Mouse (Mus musculus): ENCODE results near the gene Negr1. TPM values are rescaled to one million over a fixed set of nuclear protein-coding genes. Genes with fewer than 3 reads are reported as not detected.

The Negr1 gene
- total RNA-seq, 1 experiment, result 0.31 TPM

DNA sequence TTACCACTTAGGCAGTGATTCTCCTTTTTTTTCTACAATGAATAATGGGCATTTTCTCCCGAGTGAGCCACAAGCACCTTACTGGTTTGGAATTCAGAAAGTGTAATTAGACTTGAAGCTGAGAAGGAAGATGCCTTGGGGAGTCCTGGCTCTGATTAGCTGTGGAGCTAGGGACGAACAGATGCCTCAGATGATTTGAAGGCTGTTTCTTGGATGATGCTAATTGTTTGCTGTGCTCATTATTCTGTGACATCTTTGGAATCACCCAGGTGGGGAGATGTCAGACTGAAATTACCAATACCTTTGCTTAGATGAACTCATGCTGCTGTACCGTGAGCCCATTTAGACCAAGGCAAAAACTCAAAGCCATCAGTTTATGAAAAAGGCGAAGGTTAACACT lies 333.7 kb downstream of the Negr1 start:
- H3K36me3 ChIP-seq (ENCODE audit: control insufficient read depth, insufficient read depth, low read length, poor library complexity, severe bottlenecking), result no peaks in the 10 kb centered on the region
- TF ChIP-seq CHD2 (IDR thresholded peaks at IDR 0.05; ENCODE audit: low read depth, low read length), result no peak
- TF ChIP-seq ZNF384 (IDR thresholded peaks at IDR 0.05; ENCODE audit: low read depth, low read length), result no peak
- no peak for TF ChIP-seq HCFC1 (IDR thresholded peaks at IDR 0.05; ENCODE audit: borderline replicate concordance, insufficient read depth, low read length)
- no peak for TF ChIP-seq ZC3H11A (IDR thresholded peaks at IDR 0.05; ENCODE audit: borderline replicate concordance, low read depth, low read length)
- TF ChIP-seq MAFK (IDR thresholded peaks at IDR 0.05; ENCODE audit: insufficient read depth, low read depth, low read length), result no peak
- no peak overlapping the region for H3K4me3 ChIP-seq (ENCODE audit: insufficient read depth in 1 of 2, low read depth in 1 of 2, low read length in 2 of 2, poor library complexity in 1 of 2, severe bottlenecking in 1 of 2)
- DNase-seq (ENCODE audit: low read depth, low spot score), result no peak
- no peaks in the 10 kb centered on the region for H3K9me3 ChIP-seq (ENCODE audit: control insufficient read depth, insufficient read depth, low read depth, low read length)
- H3K27ac ChIP-seq (ENCODE audit: insufficient read depth, low read depth, low read length, poor library complexity, severe bottlenecking), result no peak overlapping the region
- in situ Hi-C loops (cut with MboI; ENCODE audit: low sequenced_read_pairs in 2 of 2, unreplicated experiment in 2 of 2), result no loop called here
- H3K9ac ChIP-seq (ENCODE audit: insufficient read depth, low read depth, low read length, poor library complexity, severe bottlenecking), result no peak overlapping the region
- H3K4me1 ChIP-seq (ENCODE audit: control insufficient read depth in 2 of 2, insufficient read depth in 2 of 2, low read length in 2 of 2, poor library complexity in 1 of 2), result no peaks in the 10 kb centered on the region

DNA sequence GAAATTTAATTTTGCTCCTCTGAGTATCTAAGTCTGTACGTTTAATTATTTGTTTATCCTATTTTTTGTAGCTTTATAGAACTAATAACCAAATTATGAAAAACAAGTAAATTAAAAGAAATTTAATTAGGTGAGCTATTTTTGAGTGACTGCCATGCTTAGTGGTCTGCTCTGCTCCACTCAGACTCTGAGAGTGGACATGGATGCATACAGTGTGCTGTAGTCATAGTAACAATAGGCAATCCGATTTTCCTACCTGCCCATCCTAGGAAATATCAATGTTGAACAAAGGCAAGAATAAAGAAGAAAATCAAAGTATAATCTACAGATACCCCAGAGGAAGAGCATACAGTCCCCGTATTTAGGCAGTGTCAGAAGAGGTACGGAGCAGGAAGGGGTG lies 334.5 kb downstream of the Negr1 start:
- Histone ChIP-seq H3K4me3 (ENCODE audit: insufficient read depth in 1 of 2, low read depth in 1 of 2, low read length in 2 of 2, poor library complexity in 1 of 2, severe bottlenecking in 1 of 2) (no peak overlapping the region), H3K9ac (ENCODE audit: insufficient read depth, low read depth, low read length, poor library complexity, severe bottlenecking) (no peak overlapping the region), H3K4me1 (ENCODE audit: control insufficient read depth in 2 of 2, insufficient read depth in 2 of 2, low read length in 2 of 2, poor library complexity in 1 of 2) (no peaks in the 10 kb centered on the region), H3K27ac (ENCODE audit: insufficient read depth, low read depth, low read length, poor library complexity, severe bottlenecking) (no peak overlapping the region), H3K36me3 (ENCODE audit: control insufficient read depth, insufficient read depth, low read length, poor library complexity, severe bottlenecking) (no peaks in the 10 kb centered on the region), H3K9me3 (ENCODE audit: control insufficient read depth, insufficient read depth, low read depth, low read length) (no peaks in the 10 kb centered on the region)
- DNase-seq (ENCODE audit: low read depth, low spot score), result no peak
- in situ Hi-C loops (cut with MboI; ENCODE audit: low sequenced_read_pairs in 2 of 2, unreplicated experiment in 2 of 2), result no loop called here
- TF ChIP-seq CHD2 (IDR thresholded peaks at IDR 0.05; ENCODE audit: low read depth, low read length) (no peak), HCFC1 (IDR thresholded peaks at IDR 0.05; ENCODE audit: borderline replicate concordance, insufficient read depth, low read length) (no peak), ZNF384 (IDR thresholded peaks at IDR 0.05; ENCODE audit: low read depth, low read length) (no peak), MAFK (IDR thresholded peaks at IDR 0.05; ENCODE audit: insufficient read depth, low read depth, low read length) (no peak), ZC3H11A (IDR thresholded peaks at IDR 0.05; ENCODE audit: borderline replicate concordance, low read depth, low read length) (no peak)

DNA sequence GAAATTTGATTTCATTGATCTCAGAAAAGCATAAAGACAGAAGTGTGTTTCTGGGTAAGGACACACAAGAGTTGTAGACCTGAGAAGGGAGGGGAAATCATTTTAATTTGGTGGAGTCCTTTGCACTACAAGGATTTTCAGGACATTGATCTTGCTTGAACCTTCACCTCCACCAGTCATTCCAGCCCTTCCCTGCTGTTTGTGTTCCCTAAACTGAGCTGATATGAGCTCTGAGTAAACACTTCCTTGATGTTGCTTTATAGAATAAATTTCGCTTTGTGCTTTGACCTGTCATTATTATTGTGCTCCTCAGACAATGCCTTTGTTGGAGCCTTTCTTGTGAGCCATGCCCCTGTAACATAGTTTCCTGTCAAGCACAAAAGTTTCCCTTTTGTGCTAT lies 335.0 kb downstream of the Negr1 start:
- Histone ChIP-seq H3K27ac (ENCODE audit: insufficient read depth, low read depth, low read length, poor library complexity, severe bottlenecking) (no peak overlapping the region), H3K36me3 (ENCODE audit: control insufficient read depth, insufficient read depth, low read length, poor library complexity, severe bottlenecking) (no peaks in the 10 kb centered on the region), H3K9me3 (ENCODE audit: control insufficient read depth, insufficient read depth, low read depth, low read length) (no peaks in the 10 kb centered on the region), H3K9ac (ENCODE audit: insufficient read depth, low read depth, low read length, poor library complexity, severe bottlenecking) (no peak overlapping the region), H3K4me1 (ENCODE audit: control insufficient read depth in 2 of 2, insufficient read depth in 2 of 2, low read length in 2 of 2, poor library complexity in 1 of 2) (no peaks in the 10 kb centered on the region), H3K4me3 (ENCODE audit: insufficient read depth in 1 of 2, low read depth in 1 of 2, low read length in 2 of 2, poor library complexity in 1 of 2, severe bottlenecking in 1 of 2) (no peak overlapping the region)
- DNase-seq (ENCODE audit: low read depth, low spot score), result no peak
- in situ Hi-C loops (cut with MboI; ENCODE audit: low sequenced_read_pairs in 2 of 2, unreplicated experiment in 2 of 2), result no loop called here
- no peak for TF ChIP-seq ZNF384 (IDR thresholded peaks at IDR 0.05; ENCODE audit: low read depth, low read length)
- no peak for TF ChIP-seq CHD2 (IDR thresholded peaks at IDR 0.05; ENCODE audit: low read depth, low read length)
- no peak for TF ChIP-seq HCFC1 (IDR thresholded peaks at IDR 0.05; ENCODE audit: borderline replicate concordance, insufficient read depth, low read length)
- no peak for TF ChIP-seq MAFK (IDR thresholded peaks at IDR 0.05; ENCODE audit: insufficient read depth, low read depth, low read length)
- TF ChIP-seq ZC3H11A (IDR thresholded peaks at IDR 0.05; ENCODE audit: borderline replicate concordance, low read depth, low read length), result no peak

DNA sequence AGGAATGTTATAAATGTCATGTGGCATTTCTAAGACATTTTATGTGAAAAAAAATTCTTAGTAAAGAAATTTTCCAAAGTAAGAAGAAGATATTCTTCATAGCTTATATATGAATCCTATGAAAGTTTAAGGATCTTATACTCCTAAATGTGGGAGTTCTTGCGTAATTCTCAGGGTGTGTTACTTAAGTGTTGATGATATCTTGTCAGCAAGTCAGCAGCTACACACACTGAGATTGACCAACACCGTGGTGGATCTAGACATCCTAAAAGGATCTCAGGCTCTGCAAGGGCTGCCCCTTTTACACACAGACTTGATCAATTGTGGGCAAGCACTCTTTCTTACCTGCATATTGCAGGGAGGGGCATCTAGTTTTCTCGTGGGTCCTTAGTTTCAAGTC lies 339.5 kb downstream of the Negr1 start:
- TF ChIP-seq HCFC1 (IDR thresholded peaks at IDR 0.05; ENCODE audit: borderline replicate concordance, insufficient read depth, low read length) (no peak), MAFK (IDR thresholded peaks at IDR 0.05; ENCODE audit: insufficient read depth, low read depth, low read length) (no peak), CHD2 (IDR thresholded peaks at IDR 0.05; ENCODE audit: low read depth, low read length) (no peak)
- Histone ChIP-seq H3K36me3 (ENCODE audit: control insufficient read depth, insufficient read depth, low read length, poor library complexity, severe bottlenecking) (no peaks in the 10 kb centered on the region), H3K4me3 (ENCODE audit: insufficient read depth in 1 of 2, low read depth in 1 of 2, low read length in 2 of 2, poor library complexity in 1 of 2, severe bottlenecking in 1 of 2) (no peak overlapping the region), H3K9ac (ENCODE audit: insufficient read depth, low read depth, low read length, poor library complexity, severe bottlenecking) (no peak overlapping the region), H3K9me3 (ENCODE audit: control insufficient read depth, insufficient read depth, low read depth, low read length) (no peaks in the 10 kb centered on the region), H3K4me1 (ENCODE audit: control insufficient read depth in 2 of 2, insufficient read depth in 2 of 2, low read length in 2 of 2, poor library complexity in 1 of 2) (no peaks in the 10 kb centered on the region), H3K27ac (ENCODE audit: insufficient read depth, low read depth, low read length, poor library complexity, severe bottlenecking) (no peak overlapping the region)
- in situ Hi-C loops (cut with MboI; ENCODE audit: low sequenced_read_pairs in 2 of 2, unreplicated experiment in 2 of 2), result no loop called here
- no peak for DNase-seq (ENCODE audit: low read depth, low spot score)

DNA sequence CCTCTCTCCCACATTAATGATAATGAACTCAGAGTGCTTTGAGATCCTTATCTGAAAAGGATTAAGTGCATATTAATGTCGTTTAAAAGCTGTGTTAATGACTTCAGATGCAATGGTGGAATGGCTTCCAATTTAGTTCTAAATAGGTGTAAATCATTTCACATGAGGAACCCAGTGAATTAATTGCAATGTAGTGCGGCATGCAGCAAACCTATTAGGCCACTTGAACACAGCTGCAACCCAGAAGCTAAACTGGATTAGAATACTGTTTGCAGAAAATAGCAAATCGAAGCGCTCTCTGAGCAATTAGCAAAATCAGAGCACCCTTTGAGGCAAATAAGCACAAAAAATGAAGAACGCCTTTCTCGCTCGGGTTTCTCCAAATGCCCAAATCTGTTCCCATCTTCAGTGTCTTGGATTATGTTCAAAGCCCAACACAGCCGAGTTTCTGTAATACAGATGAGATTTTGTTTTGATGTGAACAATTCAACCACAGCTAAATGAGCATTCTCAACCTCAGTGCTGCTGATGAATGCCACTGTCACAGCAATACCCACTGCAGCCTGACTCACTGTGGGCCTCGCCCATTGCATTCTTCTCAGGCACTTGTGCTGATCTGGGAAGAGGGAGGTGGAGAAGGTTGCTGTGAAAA lies 342.5 kb downstream of the Negr1 start:
- Histone ChIP-seq H3K4me1 (ENCODE audit: control insufficient read depth in 2 of 2, insufficient read depth in 2 of 2, low read length in 2 of 2, poor library complexity in 1 of 2) (no peaks in the 10 kb centered on the region), H3K4me3 (ENCODE audit: insufficient read depth in 1 of 2, low read depth in 1 of 2, low read length in 2 of 2, poor library complexity in 1 of 2, severe bottlenecking in 1 of 2) (no peak overlapping the region), H3K9ac (ENCODE audit: insufficient read depth, low read depth, low read length, poor library complexity, severe bottlenecking) (no peak overlapping the region), H3K27ac (ENCODE audit: insufficient read depth, low read depth, low read length, poor library complexity, severe bottlenecking) (no peak overlapping the region), H3K9me3 (ENCODE audit: control insufficient read depth, insufficient read depth, low read depth, low read length) (no peaks in the 10 kb centered on the region), H3K36me3 (ENCODE audit: control insufficient read depth, insufficient read depth, low read length, poor library complexity, severe bottlenecking) (no peaks in the 10 kb centered on the region)
- in situ Hi-C loops (cut with MboI; ENCODE audit: low sequenced_read_pairs in 2 of 2, unreplicated experiment in 2 of 2), result no loop called here
- TF ChIP-seq ZC3H11A (IDR thresholded peaks at IDR 0.05; ENCODE audit: borderline replicate concordance, low read depth, low read length), result no peak
- no peak for TF ChIP-seq ZNF384 (IDR thresholded peaks at IDR 0.05; ENCODE audit: low read depth, low read length)
- TF ChIP-seq HCFC1 (IDR thresholded peaks at IDR 0.05; ENCODE audit: borderline replicate concordance, insufficient read depth, low read length), result no peak
- no peak for TF ChIP-seq MAFK (IDR thresholded peaks at IDR 0.05; ENCODE audit: insufficient read depth, low read depth, low read length)
- no peak for TF ChIP-seq CHD2 (IDR thresholded peaks at IDR 0.05; ENCODE audit: low read depth, low read length)
- DNase-seq (ENCODE audit: low read depth, low spot score), result no peak

All from ES-E14 (cell line).